Mouse (Mus musculus): ENCODE results near the gene Nr2f1.

DNA sequence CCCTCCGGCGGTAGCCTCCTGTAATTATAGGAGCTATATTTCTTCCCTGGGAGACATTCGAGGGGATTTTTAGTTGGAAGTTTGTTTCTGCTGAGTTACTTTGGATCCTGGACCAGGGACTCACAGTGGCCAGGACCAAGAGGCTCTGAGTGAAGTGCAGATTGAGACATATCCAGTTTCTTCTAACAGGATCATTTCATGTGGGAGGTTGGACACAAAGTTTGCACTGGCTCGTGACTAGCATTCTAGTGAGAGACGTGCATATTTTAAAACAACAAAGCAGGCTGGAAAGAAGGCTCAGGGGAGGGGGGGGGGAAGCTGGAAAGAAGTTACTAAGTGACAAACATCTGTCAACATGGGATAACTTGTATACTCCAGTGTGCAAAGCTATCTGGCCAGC, 16.6 kb downstream of the Nr2f1 start:
- TF ChIP-seq POLR2A (IDR thresholded peaks at IDR 0.05; ENCODE audit: control insufficient read depth, low read depth, low read length) (no peak), CTCF (IDR thresholded peaks at IDR 0.05; ENCODE audit: control insufficient read depth, insufficient read depth, insufficient replicate concordance, low read depth, low read length) (no peak)

Measured in testis, adult 2 months (tissue).